Mouse (Mus musculus): ENCODE data around the gene Ninj1. TPM values are rescaled to one million over a fixed set of nuclear protein-coding genes. Genes with fewer than 3 reads are reported as not detected.

Gene Ninj1
- polyA plus RNA-seq (2015; fragmentation: Nextera tagmentation; extraction: Ambion mirVana): 19.3 and 22.3 TPM in 2 replicates

DNA sequence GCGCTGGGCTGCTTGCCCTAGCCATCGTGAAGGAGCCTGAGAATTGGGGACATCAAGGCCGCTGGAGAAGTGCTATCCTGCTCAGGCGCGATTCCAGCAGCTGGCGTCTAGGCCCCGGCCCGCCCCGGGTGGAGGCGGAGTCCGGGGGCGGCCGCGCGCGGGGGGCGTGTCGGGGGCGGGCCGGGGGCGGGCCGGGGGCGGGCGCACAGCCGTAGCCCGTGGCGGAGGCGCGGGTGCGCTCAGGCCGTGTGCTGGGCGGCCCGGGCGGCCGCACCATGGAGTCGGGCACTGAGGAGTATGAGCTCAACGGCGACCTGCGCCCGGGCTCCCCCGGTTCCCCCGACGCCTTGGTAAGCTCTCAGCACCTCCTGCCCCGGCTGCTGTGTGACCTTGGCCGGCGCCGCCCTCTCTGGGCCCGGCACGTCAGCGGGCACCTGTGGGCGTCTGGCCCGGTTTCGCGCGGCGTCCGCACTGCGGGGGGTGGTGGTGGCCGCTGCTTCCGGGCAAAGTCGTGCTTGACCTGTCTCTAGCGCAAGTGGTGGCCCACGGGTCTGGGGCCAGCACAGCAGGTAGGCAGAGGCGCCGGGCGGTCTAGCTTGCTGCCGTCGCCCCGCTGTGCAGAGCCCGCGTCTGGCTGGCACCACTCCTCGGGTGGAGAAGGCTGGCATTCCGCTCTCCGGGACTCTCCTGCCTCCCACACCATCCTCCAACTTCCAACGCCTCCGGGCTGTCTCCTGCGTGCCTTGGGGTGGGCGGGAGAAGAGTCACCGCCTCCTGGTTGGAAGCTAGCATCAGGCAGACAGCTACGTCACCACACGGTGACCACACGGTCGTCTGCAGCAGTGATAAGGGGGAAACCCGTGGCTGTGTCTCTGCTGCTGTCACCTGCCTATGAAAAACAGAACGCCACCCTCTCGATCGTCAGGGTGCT, at the start of gene Ninj1:
Gene Ninj1 (plus strand): TSS at position 198 of the 931 bp plus-strand sequence.
- H3K9me3 ChIP-seq (replicated peaks; ENCODE audit: control insufficient read depth, low read length, poor library complexity, severe bottlenecking): no peaks in the 10 kb centered on the region
- no peaks in the 10 kb centered on the region for H3K27me3 ChIP-seq (ENCODE audit: control insufficient read depth, insufficient read depth, low read depth, low read length)
- H3K9ac ChIP-seq (ENCODE audit: low read depth, low read length): peak within 1 kb of the TSS; percentile 72
- under 1% methylated on average over 62 of the region's 87 CpGs for WGBS
- peak within 1 kb of the TSS; percentile 70 for H3K4me3 ChIP-seq (ENCODE audit: low read depth, low read length)
- H3K4me2 ChIP-seq (ENCODE audit: low read length): peak within 1 kb of the TSS; percentile 92
- no peaks in the 10 kb centered on the region for H3K36me3 ChIP-seq (ENCODE audit: control insufficient read depth, insufficient read depth, low read length)
- peak; percentile 91 for ATAC-seq
- peaks cover 5% of the 10 kb centered on the region; the same call in 1 of the 2 replicates for H3K4me1 ChIP-seq (ENCODE audit: control insufficient read depth, insufficient read depth, low read length)
- 0 out of 2 replicates have a peak within 1 kb of the TSS, but pooled peaks have one; percentile 15 for H3K27ac ChIP-seq (ENCODE audit: low read length)

DNA sequence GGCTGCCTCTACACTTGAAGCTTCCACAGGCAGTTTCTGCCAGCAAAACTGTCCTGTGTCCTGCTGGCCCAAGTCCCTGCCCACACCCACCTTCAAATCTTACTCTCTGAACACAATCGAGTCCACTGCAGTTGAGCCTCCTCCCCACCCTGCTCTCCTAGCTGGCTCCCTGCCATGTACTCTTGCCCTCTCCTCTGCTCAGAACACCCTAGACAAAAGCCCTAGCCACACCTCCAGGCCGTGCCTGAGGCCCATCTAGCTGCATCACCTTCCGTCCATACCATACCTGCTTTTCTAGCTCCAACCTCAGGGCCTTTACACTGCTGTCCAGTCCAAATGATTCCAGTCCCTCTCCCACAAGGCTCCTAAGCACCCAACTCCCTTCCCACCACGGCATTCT, 46.7 kb upstream of the Ninj1 start:
- no peak overlapping the region for H3K4me2 ChIP-seq (ENCODE audit: low read length)
- H3K4me3 ChIP-seq (ENCODE audit: low read depth, low read length): no peak overlapping the region
- 0 out of 2 replicates have a peak, but pooled peaks cover 3% of the 10 kb centered on the region for H3K36me3 ChIP-seq (ENCODE audit: control insufficient read depth, insufficient read depth, low read length)
- no peak overlapping the region for H3K27ac ChIP-seq (ENCODE audit: low read length)
- H3K9ac ChIP-seq (ENCODE audit: low read depth, low read length): no peak overlapping the region
- no peak for ATAC-seq
- no peaks in the 10 kb centered on the region for H3K27me3 ChIP-seq (ENCODE audit: control insufficient read depth, insufficient read depth, low read depth, low read length)
- peaks cover 37% of the 10 kb centered on the region for H3K4me1 ChIP-seq (ENCODE audit: control insufficient read depth, insufficient read depth, low read length)
- WGBS: 58% methylated on average over 4 of the region's 4 CpGs
- no peaks in the 10 kb centered on the region for H3K9me3 ChIP-seq (replicated peaks; ENCODE audit: control insufficient read depth, low read length, poor library complexity, severe bottlenecking)

GRCm38 (mm10) chr13:49142396-49142795, 44.9 kb upstream of the Ninj1 start:
- no peak overlapping the region for H3K27ac ChIP-seq (ENCODE audit: low read length)
- H3K27me3 ChIP-seq (ENCODE audit: control insufficient read depth, insufficient read depth, low read depth, low read length): no peaks in the 10 kb centered on the region
- H3K36me3 ChIP-seq (ENCODE audit: control insufficient read depth, insufficient read depth, low read length): 0 out of 2 replicates have a peak, but pooled peaks cover 3% of the 10 kb centered on the region
- WGBS: 88% methylated on average over 5 of the region's 5 CpGs
- no peak for ATAC-seq
- no peak overlapping the region for H3K4me2 ChIP-seq (ENCODE audit: low read length)
- peaks cover 45% of the 10 kb centered on the region for H3K4me1 ChIP-seq (ENCODE audit: control insufficient read depth, insufficient read depth, low read length)
- H3K4me3 ChIP-seq (ENCODE audit: low read depth, low read length): no peak overlapping the region
- no peaks in the 10 kb centered on the region for H3K9me3 ChIP-seq (replicated peaks; ENCODE audit: control insufficient read depth, low read length, poor library complexity, severe bottlenecking)
- H3K9ac ChIP-seq (ENCODE audit: low read depth, low read length): no peak overlapping the region

- no peaks in the 10 kb centered on the region for H3K9me3 ChIP-seq (replicated peaks; ENCODE audit: control insufficient read depth, low read length, poor library complexity, severe bottlenecking)
- H3K27ac ChIP-seq (ENCODE audit: low read length): no peak overlapping the region
- H3K4me3 ChIP-seq (ENCODE audit: low read depth, low read length): no peak overlapping the region
- peak overlapping the region; percentile 98 for H3K4me2 ChIP-seq (ENCODE audit: low read length)
- ATAC-seq: no peak
- WGBS: 88% methylated on average over 7 of the region's 7 CpGs
- no peaks in the 10 kb centered on the region for H3K27me3 ChIP-seq (ENCODE audit: control insufficient read depth, insufficient read depth, low read depth, low read length)
- H3K36me3 ChIP-seq (ENCODE audit: control insufficient read depth, insufficient read depth, low read length): 0 out of 2 replicates have a peak, but pooled peaks cover 3% of the 10 kb centered on the region
- peaks cover 46% of the 10 kb centered on the region for H3K4me1 ChIP-seq (ENCODE audit: control insufficient read depth, insufficient read depth, low read length)
- no peak overlapping the region for H3K9ac ChIP-seq (ENCODE audit: low read depth, low read length)
These were observed 44.0 kb upstream of the Ninj1 start for GRCm38 (mm10) chr13:49143323-49143722.

DNA sequence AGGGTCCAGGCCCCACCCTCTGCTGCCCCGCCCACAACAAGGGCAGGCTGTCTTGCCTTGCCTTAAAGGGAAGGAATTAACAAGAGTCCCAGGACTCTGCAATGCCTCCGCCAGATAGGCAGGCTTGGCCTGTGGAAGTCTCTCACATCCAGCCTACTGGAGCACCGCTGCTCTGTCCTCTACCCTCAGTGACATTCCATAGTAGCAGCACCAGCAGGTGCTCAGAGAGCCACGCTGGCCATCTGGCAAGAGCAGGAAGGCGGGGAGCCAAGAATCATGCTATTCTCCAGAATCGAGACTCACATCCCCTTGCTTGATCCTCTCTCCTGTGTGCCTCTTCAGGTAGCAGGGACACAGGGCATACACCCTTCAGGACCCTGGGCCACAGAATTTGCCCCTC, 42.8 kb upstream of the Ninj1 start:
- H3K27me3 ChIP-seq (ENCODE audit: control insufficient read depth, insufficient read depth, low read depth, low read length): no peaks in the 10 kb centered on the region
- H3K4me1 ChIP-seq (ENCODE audit: control insufficient read depth, insufficient read depth, low read length): peaks cover 47% of the 10 kb centered on the region
- peak overlapping the region; percentile 98 for H3K4me2 ChIP-seq (ENCODE audit: low read length)
- WGBS: 45% methylated on average over 6 of the region's 6 CpGs
- ATAC-seq: no peak
- peak overlapping the region; percentile 12 for H3K4me3 ChIP-seq (ENCODE audit: low read depth, low read length)
- H3K27ac ChIP-seq (ENCODE audit: low read length): no peak overlapping the region
- H3K9me3 ChIP-seq (replicated peaks; ENCODE audit: control insufficient read depth, low read length, poor library complexity, severe bottlenecking): no peaks in the 10 kb centered on the region
- H3K36me3 ChIP-seq (ENCODE audit: control insufficient read depth, insufficient read depth, low read length): no peaks in the 10 kb centered on the region
- peak overlapping the region; percentile 35 for H3K9ac ChIP-seq (ENCODE audit: low read depth, low read length)

DNA sequence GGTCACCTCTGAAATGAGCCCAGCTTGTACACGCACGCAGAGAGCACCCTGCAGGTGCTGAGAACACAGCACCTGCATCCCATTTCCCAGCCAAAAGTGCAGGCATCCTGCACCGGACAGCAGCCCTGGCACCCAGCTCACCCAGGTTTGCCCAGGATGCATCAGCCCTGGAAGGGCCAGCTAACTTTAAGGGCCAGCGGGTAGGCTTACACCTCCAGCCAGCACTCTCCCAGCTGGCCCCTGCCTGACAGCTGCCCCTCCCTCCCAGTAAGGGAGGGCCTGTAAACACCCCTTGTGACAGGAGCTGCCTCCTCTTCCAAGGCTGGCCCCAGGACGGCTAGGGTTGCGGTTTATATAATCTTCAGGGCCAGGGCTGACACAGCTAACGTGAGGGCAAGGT, 41.9 kb upstream of the Ninj1 start:
- Histone ChIP-seq H3K4me1 (ENCODE audit: control insufficient read depth, insufficient read depth, low read length) (peaks cover 47% of the 10 kb centered on the region), H3K4me2 (ENCODE audit: low read length) (peak overlapping the region; percentile 98), H3K4me3 (ENCODE audit: low read depth, low read length) (peak overlapping the region; percentile 90), H3K36me3 (ENCODE audit: control insufficient read depth, insufficient read depth, low read length) (no peaks in the 10 kb centered on the region), H3K27me3 (ENCODE audit: control insufficient read depth, insufficient read depth, low read depth, low read length) (no peaks in the 10 kb centered on the region; the same call in 1 of the 2 replicates), H3K27ac (ENCODE audit: low read length) (no peak overlapping the region; the same call in 1 of the 2 replicates), H3K9ac (ENCODE audit: low read depth, low read length) (peak overlapping the region; percentile 100), H3K9me3 (replicated peaks; ENCODE audit: control insufficient read depth, low read length, poor library complexity, severe bottlenecking) (no peaks in the 10 kb centered on the region)
- no peak for ATAC-seq
- WGBS: 35% methylated on average over 7 of the region's 7 CpGs

DNA sequence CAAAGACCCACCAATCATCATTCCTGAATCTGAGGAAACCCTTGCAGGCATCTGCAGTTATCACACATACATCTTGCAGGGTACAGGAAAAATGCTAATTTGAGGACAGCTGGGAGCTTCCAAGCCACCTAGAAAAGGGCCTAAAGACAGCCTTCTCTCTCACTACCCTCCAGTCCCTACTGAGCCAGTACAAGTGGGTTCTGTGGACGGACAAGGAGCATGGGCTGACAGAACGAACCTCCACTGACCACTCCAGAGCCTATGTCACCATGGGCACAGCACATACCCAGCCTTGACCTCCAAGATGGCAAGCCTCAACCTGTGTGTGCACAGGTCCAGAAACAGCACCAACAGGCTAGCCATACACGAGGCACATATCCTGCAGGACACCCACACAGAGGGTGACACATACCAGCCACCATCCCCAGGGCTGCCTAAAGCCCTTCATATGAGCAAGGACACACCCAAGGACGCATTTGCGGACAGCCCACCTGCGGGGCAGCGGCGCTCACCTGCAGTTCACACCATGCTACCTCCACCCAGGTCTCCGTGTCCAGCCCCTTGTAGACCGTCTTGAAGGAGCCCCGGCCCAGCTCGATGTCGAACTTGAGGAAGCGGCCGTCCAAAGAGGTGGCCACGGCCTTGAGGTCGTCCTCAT, 41.1 kb upstream of the Ninj1 start:
- H3K36me3 ChIP-seq (ENCODE audit: control insufficient read depth, insufficient read depth, low read length): no peaks in the 10 kb centered on the region
- WGBS: 21% methylated on average over 17 of the region's 17 CpGs
- no peaks in the 10 kb centered on the region; the same call in none of the 2 replicates for H3K27me3 ChIP-seq (ENCODE audit: control insufficient read depth, insufficient read depth, low read depth, low read length)

DNA sequence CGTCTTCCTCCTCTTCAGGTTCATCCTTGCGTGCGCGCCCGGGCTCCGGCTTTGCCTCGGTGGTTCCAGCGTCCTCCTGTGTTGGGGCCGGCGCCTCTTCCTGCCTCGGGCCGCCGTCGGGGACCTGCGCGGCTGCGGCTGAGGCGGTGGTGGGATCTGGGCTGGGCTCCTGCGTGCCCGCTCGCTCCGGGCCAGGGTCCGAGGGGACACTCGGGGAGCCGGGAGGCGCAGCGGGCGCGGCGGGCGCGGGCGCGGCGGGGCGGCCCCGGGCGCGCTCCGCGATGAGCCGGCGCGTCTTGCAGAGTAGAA, 40.6 kb upstream of the Ninj1 start:
- Histone ChIP-seq H3K9ac (ENCODE audit: low read depth, low read length) (peak overlapping the region; percentile 100), H3K27ac (ENCODE audit: low read length) (peak overlapping the region; percentile 95), H3K27me3 (ENCODE audit: control insufficient read depth, insufficient read depth, low read depth, low read length) (no peaks in the 10 kb centered on the region; the same call in none of the 2 replicates), H3K4me3 (ENCODE audit: low read depth, low read length) (peak overlapping the region; percentile 90), H3K4me2 (ENCODE audit: low read length) (peak overlapping the region; percentile 98), H3K9me3 (replicated peaks; ENCODE audit: control insufficient read depth, low read length, poor library complexity, severe bottlenecking) (no peaks in the 10 kb centered on the region), H3K36me3 (ENCODE audit: control insufficient read depth, insufficient read depth, low read length) (no peaks in the 10 kb centered on the region), H3K4me1 (ENCODE audit: control insufficient read depth, insufficient read depth, low read length) (peaks cover 43% of the 10 kb centered on the region)
- ATAC-seq: peak; percentile 11; the same call in 1 of the 2 replicates
- under 1% methylated on average over 38 of the region's 44 CpGs for WGBS

More for the DNA sequence above, 41.1 kb upstream of the Ninj1 start:
- Histone ChIP-seq H3K9me3 (replicated peaks; ENCODE audit: control insufficient read depth, low read length, poor library complexity, severe bottlenecking) (no peaks in the 10 kb centered on the region), H3K9ac (ENCODE audit: low read depth, low read length) (peak overlapping the region; percentile 100), H3K4me1 (ENCODE audit: control insufficient read depth, insufficient read depth, low read length) (peaks cover 43% of the 10 kb centered on the region), H3K4me3 (ENCODE audit: low read depth, low read length) (peak overlapping the region; percentile 90), H3K27ac (ENCODE audit: low read length) (peak overlapping the region; percentile 95), H3K4me2 (ENCODE audit: low read length) (peak overlapping the region; percentile 98)
- 0 out of 2 replicates have a peak, but pooled peaks have one; percentile 6 for ATAC-seq
